In the genomic region with DNA sequence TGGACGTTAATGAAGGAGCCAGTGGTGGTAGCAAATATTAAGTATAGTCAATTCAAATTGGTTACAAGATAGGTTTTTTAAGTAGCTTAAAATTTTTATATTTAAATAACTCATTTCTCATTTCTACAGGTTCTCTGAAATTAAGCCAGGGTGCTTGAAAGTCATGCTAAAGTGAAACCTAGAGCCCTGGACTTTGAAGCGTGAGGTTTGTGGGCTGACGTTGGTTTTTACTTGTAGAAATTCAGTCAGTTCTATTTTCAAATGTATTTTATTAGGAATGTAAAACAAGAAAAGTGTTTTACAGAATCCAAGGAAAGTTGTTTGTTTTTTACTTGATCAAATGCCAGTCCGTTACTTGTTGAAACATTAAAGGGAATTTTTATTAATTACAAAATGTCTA, we compare ENCODE assay signal across 18 mouse cellular contexts. TPM values are rescaled to one million over a fixed set of nuclear protein-coding genes. Genes with fewer than 3 reads are reported as not detected.
A peak's percentile ranks its signal among the peaks of the same experiment; 100 is the strongest.
DNase-seq lines count a peak whose midpoint lies in the region; ATAC-seq lines count a peak whose summit lies in the region.
"Had no signal": no experiment of that assay in that cellular context is flagged by ENCODE, and none has a peak within 500 bp of the region (broad histone marks: within the 10 kb centered on the region; RNA-seq: fewer than 3 reads in every experiment).

No protein-coding gene starts in this region.

- no peak for ATAC-seq in CD4-positive, CD25-positive, alpha-beta regulatory T cell, adult 4 months
- ATAC-seq: forebrain, embryonic 13.5 days; forebrain, embryonic 15.5 days; forebrain, postnatal 0 days had no signal

- peak; percentile 48 for DNase-seq in CD4-positive, CD25-positive, alpha-beta regulatory T cell, adult 2 months (ENCODE audit: low read depth, low spot score)
- peak; percentile 30 for DNase-seq in CD4-positive helper T cell, adult 2 months (ENCODE audit: low read depth, low spot score)
- peak; percentile 56 for DNase-seq in induced T-regulatory cell, adult 2 months (ENCODE audit: low read depth)
- no peak for DNase-seq in kidney, adult 9 months
- DNase-seq in right cerebral cortex, adult 18-20 months, result no peak
- DNase-seq: adrenal gland, adult 8-10 months; adrenal gland, postnatal 14 days; adrenal gland, postnatal 36 days; B cell, adult 2 months; cerebellum, adult 11-12 months; cerebellum, adult 2 months; cerebellum, adult 9-10 months; cerebellum, postnatal 10 days; cerebellum, postnatal 25 days; forebrain, postnatal 0 days had no signal

RNA-seq across cellular contexts. Expression of gene Rhoh, which starts 34.5 kb away (rescaled TPM):
- 100 to 1,000 TPM; 342 to 463 TPM for polyA plus RNA-seq in CD4-positive, CD25-positive, alpha-beta regulatory T cell, adult 4 months (2017; shearing (Covaris generic))

Comparison
In these comparisons a context has a peak if more than half of its experiments do, and no peak if none do; other contexts are left out.
1. DNase-seq: peak in CD4-positive, CD25-positive, alpha-beta regulatory T cell, adult 2 months (single experiment), CD4-positive helper T cell, adult 2 months (single experiment) and induced T-regulatory cell, adult 2 months (single experiment); none in kidney, adult 9 months (single experiment) and right cerebral cortex, adult 18-20 months (single experiment).